Mouse (Mus musculus): ENCODE measurements around the gene Atp6v1g1.

DNA sequence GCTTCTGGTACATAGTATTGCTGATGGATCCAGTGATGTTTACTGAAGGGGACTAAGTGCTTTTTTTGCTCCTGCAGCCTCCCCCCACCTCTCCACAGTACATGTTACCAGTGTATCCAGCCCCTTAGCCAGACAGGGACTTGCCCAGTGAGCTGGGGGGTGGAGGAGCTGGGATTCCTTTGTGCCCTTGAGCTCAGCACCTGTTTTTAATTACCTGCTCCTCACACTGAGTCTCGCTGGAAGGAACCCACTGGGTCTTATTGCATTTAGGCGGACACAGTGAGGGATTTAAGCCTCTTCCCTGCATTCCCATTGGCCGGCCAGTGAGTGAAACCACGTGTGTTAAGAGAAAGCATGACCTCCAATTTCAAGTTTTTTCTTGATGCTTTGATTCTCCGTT lies 38.0 kb downstream of the Atp6v1g1 start:
- TF ChIP-seq POLR2A (IDR thresholded peaks at IDR 0.05; ENCODE audit: low read depth, low read length) (no peak), CTCF (IDR thresholded peaks at IDR 0.05; ENCODE audit: extremely low read depth, insufficient read length, insufficient replicate concordance, low read depth, low read length) (no peak)
